Mouse (Mus musculus): ENCODE results near the gene Cry1. TPM values are rescaled to one million over a fixed set of nuclear protein-coding genes. Genes with fewer than 3 reads are reported as not detected.
A peak's percentile ranks its signal among the peaks of the same experiment; 100 is the strongest.

Cry1 gene
- polyA plus RNA-seq, 1 experiment from 2014 or later: 28.2 TPM

DNA sequence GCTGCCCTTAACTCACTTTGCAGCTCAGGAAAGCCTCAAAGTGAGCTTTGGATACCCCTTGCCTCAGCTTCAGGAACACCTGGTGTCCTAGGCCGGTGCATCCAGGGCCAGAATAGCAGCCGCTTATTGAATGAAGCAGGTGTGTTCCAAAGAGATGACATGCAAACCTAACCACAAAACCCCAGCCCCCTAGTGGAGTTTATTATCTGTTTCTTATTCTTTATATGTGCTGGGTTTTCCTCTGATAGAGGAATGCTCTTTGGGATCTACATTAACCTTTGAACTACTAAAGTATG, 1.6 kb upstream of the Cry1 start:
- no peak overlapping the region for H3K27ac ChIP-seq
- 99% methylated on average over 2 of the region's 2 CpGs for WGBS
- peaks cover 15% of the 10 kb centered on the region for H3K4me1 ChIP-seq (replicated peaks)
- no peaks in the 10 kb centered on the region for H3K27me3 ChIP-seq (ENCODE audit: insufficient read depth, poor library complexity, severe bottlenecking)
- no peaks in the 10 kb centered on the region for H3K9me3 ChIP-seq
- no peak for DNase-seq (ENCODE audit: low spot score)
- no peak overlapping the region for H3K4me3 ChIP-seq
- H3K36me3 ChIP-seq: no peaks in the 10 kb centered on the region

- DNase-seq (ENCODE audit: low spot score): peak; percentile 8
- WGBS: 30% methylated on average over 14 of the region's 14 CpGs
These were observed 1.0 kb upstream of the Cry1 start for GRCm38 (mm10) chr10:85185639-85186498.

GRCm38 (mm10) chr10:85184201-85184963, 482 bp downstream of the Cry1 start:
- DNase-seq (ENCODE audit: low spot score): peak; percentile 38
- Histone ChIP-seq H3K27me3 (ENCODE audit: insufficient read depth, poor library complexity, severe bottlenecking) (no peaks in the 10 kb centered on the region), H3K4me3 (peak overlapping the region; percentile 90), H3K9me3 (no peaks in the 10 kb centered on the region), H3K27ac (peak overlapping the region; percentile 97), H3K4me1 (replicated peaks) (peaks cover 15% of the 10 kb centered on the region), H3K36me3 (no peaks in the 10 kb centered on the region)
- under 1% methylated on average over 95 of the region's 95 CpGs for WGBS

More at GRCm38 (mm10) chr10:85185639-85186498, 1.0 kb upstream of the Cry1 start:
- H3K9me3 ChIP-seq: no peaks in the 10 kb centered on the region
- peak overlapping the region; percentile 90 for H3K4me3 ChIP-seq
- no peaks in the 10 kb centered on the region for H3K36me3 ChIP-seq
- peak overlapping the region; percentile 97 for H3K27ac ChIP-seq
- H3K4me1 ChIP-seq (replicated peaks): peaks cover 15% of the 10 kb centered on the region
- H3K27me3 ChIP-seq (ENCODE audit: insufficient read depth, poor library complexity, severe bottlenecking): no peaks in the 10 kb centered on the region

- 1% methylated on average over 11 of the region's 11 CpGs for WGBS
- Histone ChIP-seq H3K27me3 (ENCODE audit: insufficient read depth, poor library complexity, severe bottlenecking) (no peaks in the 10 kb centered on the region), H3K36me3 (no peaks in the 10 kb centered on the region), H3K9me3 (no peaks in the 10 kb centered on the region), H3K4me1 (replicated peaks) (peaks cover 15% of the 10 kb centered on the region), H3K27ac (0 out of 2 replicates have a peak overlapping the region, but pooled peaks have one; percentile 26), H3K4me3 (peak overlapping the region; percentile 90)
- peak; percentile 42 for DNase-seq (ENCODE audit: low spot score)
These were observed 1.2 kb downstream of the Cry1 start for GRCm38 (mm10) chr10:85183619-85184018.

DNA sequence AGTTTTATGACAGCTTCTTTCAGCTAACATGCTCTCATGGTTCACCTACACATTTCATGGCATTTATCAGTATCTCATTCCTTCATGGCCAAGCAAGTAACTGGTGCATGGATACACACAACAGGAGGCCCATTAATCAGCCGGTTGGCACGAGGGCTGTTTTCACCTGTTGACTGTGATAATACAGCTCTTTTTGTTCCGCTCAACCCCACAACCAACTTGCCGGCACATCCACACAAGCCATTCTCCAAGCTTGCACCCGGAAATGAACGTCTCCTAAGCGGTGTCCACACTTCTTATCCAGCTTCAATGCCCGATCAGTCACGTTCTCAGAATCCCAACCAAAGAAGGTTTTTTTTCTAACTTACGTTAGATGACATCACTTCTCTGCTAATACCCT, 2.1 kb downstream of the Cry1 start:
- DNase-seq (ENCODE audit: low spot score): no peak
- Histone ChIP-seq H3K36me3 (no peaks in the 10 kb centered on the region), H3K9me3 (no peaks in the 10 kb centered on the region), H3K27ac (no peak overlapping the region), H3K4me3 (peak overlapping the region; percentile 90), H3K27me3 (ENCODE audit: insufficient read depth, poor library complexity, severe bottlenecking) (no peaks in the 10 kb centered on the region), H3K4me1 (replicated peaks) (peaks cover 15% of the 10 kb centered on the region)
- 89% methylated on average over 10 of the region's 10 CpGs for WGBS

- no peak for DNase-seq (ENCODE audit: low spot score)
- no peaks in the 10 kb centered on the region for H3K9me3 ChIP-seq
- 89% methylated on average over 2 of the region's 2 CpGs for WGBS
- H3K36me3 ChIP-seq: no peaks in the 10 kb centered on the region
- H3K27ac ChIP-seq: no peak overlapping the region
- no peak overlapping the region for H3K4me3 ChIP-seq
- no peaks in the 10 kb centered on the region for H3K4me1 ChIP-seq (replicated peaks)
- no peaks in the 10 kb centered on the region for H3K27me3 ChIP-seq (ENCODE audit: insufficient read depth, poor library complexity, severe bottlenecking)
These were observed 8.2 kb downstream of the Cry1 start for GRCm38 (mm10) chr10:85176640-85177039.

- Histone ChIP-seq H3K4me1 (replicated peaks) (0 out of 2 replicates have a peak, but pooled peaks cover 8% of the 10 kb centered on the region), H3K4me3 (no peak overlapping the region), H3K27ac (no peak overlapping the region), H3K27me3 (ENCODE audit: insufficient read depth, poor library complexity, severe bottlenecking) (no peaks in the 10 kb centered on the region), H3K9me3 (no peaks in the 10 kb centered on the region), H3K36me3 (no peaks in the 10 kb centered on the region)
- no peak for DNase-seq (ENCODE audit: low spot score)
- 85% methylated on average over 5 of the region's 5 CpGs for WGBS
These were observed 19.6 kb downstream of the Cry1 start for GRCm38 (mm10) chr10:85165306-85165705.

GRCm38 (mm10) chr10:85164791-85165190, 20.1 kb downstream of the Cry1 start:
- 0 out of 2 replicates have a peak, but pooled peaks cover 8% of the 10 kb centered on the region for H3K4me1 ChIP-seq (replicated peaks)
- H3K36me3 ChIP-seq: no peaks in the 10 kb centered on the region
- no peaks in the 10 kb centered on the region for H3K27me3 ChIP-seq (ENCODE audit: insufficient read depth, poor library complexity, severe bottlenecking)
- no peaks in the 10 kb centered on the region for H3K9me3 ChIP-seq
- no peak overlapping the region for H3K4me3 ChIP-seq
- DNase-seq (ENCODE audit: low spot score): no peak
- no peak overlapping the region for H3K27ac ChIP-seq
- WGBS: 93% methylated on average over 13 of the region's 13 CpGs

DNA sequence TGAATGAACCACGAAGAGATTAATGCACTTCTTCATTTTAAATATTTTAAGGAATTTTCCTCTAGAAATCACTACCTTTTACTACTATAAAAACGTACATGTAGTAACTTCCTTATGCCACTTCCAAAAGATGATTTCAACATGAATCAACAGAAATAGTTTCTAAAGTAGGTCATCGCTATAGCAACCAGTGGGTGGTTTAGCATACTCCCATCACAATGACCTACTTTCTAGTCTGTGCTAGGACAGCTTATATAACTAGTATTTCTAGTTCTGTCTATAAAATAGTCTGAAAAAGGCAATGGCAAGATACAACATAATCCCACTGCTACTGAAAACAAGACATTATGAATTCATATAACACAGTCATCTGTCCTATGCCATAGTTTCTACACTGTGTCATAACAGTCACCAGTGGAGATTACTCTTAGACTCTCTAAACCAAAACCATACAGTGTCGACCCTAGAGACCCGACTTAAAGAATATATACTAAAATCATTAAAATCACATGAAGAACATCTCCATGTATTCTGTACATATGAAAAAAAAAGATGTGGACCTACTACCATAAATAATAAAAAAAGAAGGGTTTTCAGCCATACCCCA, 23.0 kb downstream of the Cry1 start:
- H3K27me3 ChIP-seq (ENCODE audit: insufficient read depth, poor library complexity, severe bottlenecking): no peaks in the 10 kb centered on the region
- no peak for DNase-seq (ENCODE audit: low spot score)
- H3K4me3 ChIP-seq: no peak overlapping the region
- H3K36me3 ChIP-seq: no peaks in the 10 kb centered on the region
- no peak overlapping the region for H3K27ac ChIP-seq
- WGBS: 84% methylated on average over 5 of the region's 5 CpGs
- H3K4me1 ChIP-seq (replicated peaks): 0 out of 2 replicates have a peak, but pooled peaks cover 8% of the 10 kb centered on the region
- no peaks in the 10 kb centered on the region for H3K9me3 ChIP-seq

GRCm38 (mm10) chr10:85159989-85160619, 24.8 kb downstream of the Cry1 start:
- H3K4me1 ChIP-seq (replicated peaks): 0 out of 2 replicates have a peak, but pooled peaks cover 8% of the 10 kb centered on the region
- H3K27me3 ChIP-seq (ENCODE audit: insufficient read depth, poor library complexity, severe bottlenecking): no peaks in the 10 kb centered on the region
- H3K4me3 ChIP-seq: no peak overlapping the region
- no peak for DNase-seq (ENCODE audit: low spot score)
- WGBS: 93% methylated on average over 1 of the region's 1 CpGs
- H3K36me3 ChIP-seq: no peaks in the 10 kb centered on the region
- no peaks in the 10 kb centered on the region for H3K9me3 ChIP-seq
- no peak overlapping the region for H3K27ac ChIP-seq

DNA sequence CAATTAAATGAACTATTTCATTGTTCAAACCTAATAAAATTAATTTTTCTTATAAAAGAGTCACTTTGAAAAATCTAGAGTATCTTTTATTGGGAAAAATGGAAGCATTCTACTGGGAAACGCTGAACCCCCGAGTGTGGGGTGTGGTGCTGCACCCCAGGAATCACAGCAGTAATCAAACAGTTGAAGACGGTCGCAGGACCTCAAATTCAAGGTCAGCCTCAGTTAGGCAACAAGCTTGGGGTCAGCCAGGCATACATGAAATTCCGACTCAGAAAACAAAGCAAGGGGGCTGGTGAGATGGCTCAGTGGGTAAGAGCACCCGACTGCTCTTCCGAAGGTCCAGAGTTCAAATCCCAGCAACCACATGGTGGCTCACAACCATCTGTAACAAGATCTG, 27.4 kb downstream of the Cry1 start:
- no peaks in the 10 kb centered on the region for H3K27me3 ChIP-seq (ENCODE audit: insufficient read depth, poor library complexity, severe bottlenecking)
- 0 out of 2 replicates have a peak, but pooled peaks cover 8% of the 10 kb centered on the region for H3K4me1 ChIP-seq (replicated peaks)
- no peaks in the 10 kb centered on the region for H3K9me3 ChIP-seq
- DNase-seq (ENCODE audit: low spot score): no peak
- H3K27ac ChIP-seq: no peak overlapping the region
- no peaks in the 10 kb centered on the region for H3K36me3 ChIP-seq
- H3K4me3 ChIP-seq: no peak overlapping the region
- WGBS: 90% methylated on average over 7 of the region's 7 CpGs

- 10% methylated on average over 2 of the region's 2 CpGs for whole genome bisulfite sequencing
- peak; percentile 38 for DNase-seq (ENCODE audit: low spot score)
- Histone ChIP-seq H3K9me3 (no peaks in the 10 kb centered on the region), H3K4me3 (no peak overlapping the region), H3K27me3 (ENCODE audit: insufficient read depth, poor library complexity, severe bottlenecking) (no peaks in the 10 kb centered on the region), H3K4me1 (replicated peaks) (no peaks in the 10 kb centered on the region), H3K27ac (no peak overlapping the region), H3K36me3 (peaks cover 9% of the 10 kb centered on the region; the same call in 1 of the 2 replicates)
These were observed 30.7 kb downstream of the Cry1 start for GRCm38 (mm10) chr10:85154195-85154594.

Data from hindbrain, embryonic 10.5 days (tissue).